Mouse (Mus musculus) small intestine, adult 2 months (tissue): Measurements from ENCODE around the gene Nsun2. TPM values are rescaled to one million over a fixed set of nuclear protein-coding genes. Genes with fewer than 3 reads are reported as not detected.

Experiments
- H3K27ac ChIP-seq: fragments of 200-500 bp; 2 replicates; pipeline ENCODE4 v1.5.1; 2012; ENCODE audit warnings: low read depth, low read length, control low read depth, inconsistent platforms; ENCODE audit not compliant: insufficient read depth
- H3K27me3 ChIP-seq: fragments of 200-500 bp; 2 replicates; pipeline ENCODE4 v1.6.1; 2012; ENCODE audit warnings: mild to moderate bottlenecking, moderate library complexity, low read length, inconsistent platforms; ENCODE audit not compliant: control insufficient read depth, insufficient read depth
- H3K36me3 ChIP-seq: fragments of 200-500 bp; 2 replicates; pipeline ENCODE4 v1.6.1; 2012; ENCODE audit warnings: mild to moderate bottlenecking, low read length, control low read depth, inconsistent platforms; ENCODE audit not compliant: control insufficient read depth, insufficient read depth
- H3K4me1 ChIP-seq: fragments of 200-500 bp; 2 replicates; pipeline ENCODE4 v1.6.1; 2012; ENCODE audit warnings: low read length, inconsistent platforms, mixed read lengths; ENCODE audit not compliant: control insufficient read depth, insufficient read depth, insufficient read length
- H3K4me3 ChIP-seq: fragments of 200-500 bp; 2 replicates; pipeline ENCODE4 v1.5.1; 2012; ENCODE audit warnings: low read depth, mild to moderate bottlenecking, control low read depth, inconsistent platforms, low read length, moderate library complexity
- CTCF ChIP-seq: fragments of 200-500 bp; IDR thresholded peaks from 2 replicates; pipeline ENCODE4 v1.5.1; 2012; ENCODE audit warnings: low read depth, mild to moderate bottlenecking, control low read depth, inconsistent platforms, low read length, moderate library complexity, mixed read lengths; ENCODE audit not compliant: insufficient replicate concordance, insufficient read length; ENCODE audit errors: extremely low read depth
- POLR2A ChIP-seq: fragments of 200-500 bp; IDR thresholded peaks from 2 replicates; pipeline ENCODE4 v1.6.1; 2012; ENCODE audit warnings: low read depth, mild to moderate bottlenecking, control low read depth, inconsistent platforms, low read length, moderate library complexity
- WGBS: fragments of 180-500 bp; shearing (Covaris S2); methylation state at CpG from one replicate; pipeline ENCODE4 v1.1.7; 2018; 5-methylcytosine and 5-hydroxymethylcytosine counted together
- polyA plus RNA-seq: library from polyadenylated mRNA; depleted of rRNA; stranded (reverse); fragments of >200 nt; gene quantifications from 2 replicates; pipeline ENCODE4 v1.2.3, GENCODE M21; 2012

Gene Nsun2
- polyA plus RNA-seq, 1 experiment, result 26.6 TPM

DNA sequence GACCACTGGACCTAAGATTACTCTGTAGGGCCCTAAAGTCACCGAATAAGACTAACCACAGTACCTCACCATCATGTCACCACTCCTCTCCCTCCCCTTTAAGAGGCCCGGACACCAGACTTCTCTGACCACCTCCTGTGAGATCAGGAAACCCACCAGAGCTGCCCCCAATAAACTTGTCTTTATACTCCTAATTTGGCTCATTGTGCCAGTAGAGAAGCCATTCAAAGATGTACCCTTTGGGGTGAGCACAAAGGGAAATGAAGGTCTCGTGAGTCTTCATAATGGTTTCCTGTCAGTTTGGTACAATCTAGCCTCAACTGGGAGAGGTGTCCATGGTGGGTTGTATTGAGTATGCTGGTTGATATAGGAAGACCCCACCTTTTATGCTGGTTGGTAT is 107.5 kb downstream of the Nsun2 start:
- Histone ChIP-seq H3K27me3 (no peaks in the 10 kb centered on the region), H3K36me3 (peaks cover 7% of the 10 kb centered on the region), H3K27ac (no peak overlapping the region), H3K4me3 (no peak overlapping the region), H3K4me1 (peaks cover 18% of the 10 kb centered on the region; the same call in 1 of the 2 replicates)
- WGBS, result 93% methylated on average over 3 of the region's 3 CpGs
- TF ChIP-seq POLR2A (no peak), CTCF (no peak)

DNA sequence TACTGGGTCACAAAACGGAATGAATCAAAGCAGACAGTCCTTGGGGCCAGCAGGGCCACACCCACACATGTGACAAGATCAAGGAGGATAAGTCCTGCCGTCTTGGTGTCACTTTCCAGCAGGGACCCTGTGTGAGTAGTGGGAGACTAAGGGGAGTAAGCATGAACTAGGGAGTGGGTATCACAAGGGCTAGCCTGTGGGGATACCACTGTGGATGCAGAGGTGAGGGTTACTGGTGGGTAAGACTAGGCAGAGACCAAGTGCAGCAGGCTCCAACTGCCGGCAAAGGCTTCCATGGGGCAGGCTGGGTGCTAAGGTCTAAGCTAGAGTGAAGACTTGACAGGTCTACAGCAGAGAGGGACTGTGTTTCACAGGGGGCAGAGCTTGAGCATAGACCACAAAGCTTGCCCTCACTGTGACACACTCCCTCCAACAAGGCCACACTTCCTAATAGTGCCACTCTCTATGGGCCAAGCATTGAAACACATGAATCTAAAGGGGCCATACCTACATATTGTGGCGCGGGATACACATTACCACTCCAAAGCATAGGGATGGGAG is 109.2 kb downstream of the Nsun2 start:
- Histone ChIP-seq H3K27ac (no peak overlapping the region), H3K4me3 (no peak overlapping the region), H3K4me1 (peaks cover 16% of the 10 kb centered on the region; the same call in 1 of the 2 replicates), H3K36me3 (peaks cover 7% of the 10 kb centered on the region; the same call in 1 of the 2 replicates), H3K27me3 (no peaks in the 10 kb centered on the region)
- WGBS, result 67% methylated on average over 5 of the region's 5 CpGs
- TF ChIP-seq CTCF (no peak), POLR2A (no peak)

DNA sequence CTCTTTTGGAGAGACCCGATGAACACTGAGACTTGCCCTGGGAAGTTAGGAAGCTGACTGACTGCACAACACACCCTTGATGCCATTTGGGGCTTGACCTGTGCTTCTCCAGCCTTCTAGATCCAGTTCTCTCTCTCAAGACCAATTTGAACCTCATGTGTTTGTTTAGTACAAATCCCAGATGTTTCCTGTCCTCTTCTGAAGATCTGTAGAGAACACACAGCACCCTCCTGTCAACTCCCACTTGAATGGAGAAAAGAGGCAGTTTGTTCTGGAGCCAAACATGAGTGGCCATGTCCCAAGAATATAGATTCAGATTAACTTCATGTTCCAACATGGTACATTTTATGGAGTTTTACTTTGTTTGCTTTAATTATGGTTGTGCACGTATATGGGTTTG is 110.4 kb downstream of the Nsun2 start:
- TF ChIP-seq CTCF, result no peak
- no peak for TF ChIP-seq POLR2A
- Histone ChIP-seq H3K36me3 (peaks cover 3% of the 10 kb centered on the region; the same call in 1 of the 2 replicates), H3K27me3 (no peaks in the 10 kb centered on the region), H3K27ac (no peak overlapping the region), H3K4me3 (no peak overlapping the region), H3K4me1 (peaks cover 11% of the 10 kb centered on the region; the same call in 1 of the 2 replicates)
- 53% methylated on average over 2 of the region's 2 CpGs for WGBS

DNA sequence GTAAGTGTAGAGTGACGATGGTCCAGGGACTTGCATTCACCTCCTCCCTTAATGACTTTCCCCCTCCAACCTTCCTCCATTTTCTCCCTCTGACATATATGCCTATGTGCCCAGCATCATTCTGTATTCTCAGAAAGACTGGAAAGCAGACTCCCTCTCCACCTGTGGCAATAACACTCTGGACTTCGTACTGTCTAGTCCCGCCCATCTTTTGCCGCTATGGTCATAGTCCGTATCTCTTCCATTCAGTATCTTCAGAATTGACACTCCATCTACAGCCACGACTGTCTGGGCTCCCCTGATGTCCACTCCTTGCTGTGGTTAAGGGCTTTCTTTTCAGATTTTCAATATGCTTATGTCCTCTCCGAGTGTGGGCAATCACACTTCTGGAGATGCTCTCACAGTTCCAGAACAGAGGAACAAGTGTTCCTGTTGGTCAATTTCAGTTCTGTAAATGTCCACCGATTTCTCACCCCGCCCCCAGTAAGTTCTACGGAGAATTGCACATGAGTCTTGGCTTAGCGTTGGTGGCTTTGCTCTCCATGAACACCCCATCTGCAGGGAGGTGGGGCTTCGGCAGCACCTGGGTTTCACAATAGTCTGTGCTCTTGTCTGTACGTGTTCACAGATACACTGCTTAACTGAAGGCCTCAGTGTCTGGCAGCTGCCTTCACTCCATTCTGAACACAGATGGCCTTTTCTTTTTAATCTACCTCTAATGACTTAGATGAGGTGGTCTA is 111.1 kb downstream of the Nsun2 start:
- TF ChIP-seq CTCF (no peak), POLR2A (no peak)
- 35% methylated on average over 13 of the region's 13 CpGs for WGBS
- H3K27me3 ChIP-seq, result no peaks in the 10 kb centered on the region
- 0 out of 2 replicates have a peak, but pooled peaks cover 1% of the 10 kb centered on the region for H3K36me3 ChIP-seq
- no peak overlapping the region for H3K27ac ChIP-seq
- peaks cover 11% of the 10 kb centered on the region; the same call in 1 of the 2 replicates for H3K4me1 ChIP-seq
- no peak overlapping the region for H3K4me3 ChIP-seq

DNA sequence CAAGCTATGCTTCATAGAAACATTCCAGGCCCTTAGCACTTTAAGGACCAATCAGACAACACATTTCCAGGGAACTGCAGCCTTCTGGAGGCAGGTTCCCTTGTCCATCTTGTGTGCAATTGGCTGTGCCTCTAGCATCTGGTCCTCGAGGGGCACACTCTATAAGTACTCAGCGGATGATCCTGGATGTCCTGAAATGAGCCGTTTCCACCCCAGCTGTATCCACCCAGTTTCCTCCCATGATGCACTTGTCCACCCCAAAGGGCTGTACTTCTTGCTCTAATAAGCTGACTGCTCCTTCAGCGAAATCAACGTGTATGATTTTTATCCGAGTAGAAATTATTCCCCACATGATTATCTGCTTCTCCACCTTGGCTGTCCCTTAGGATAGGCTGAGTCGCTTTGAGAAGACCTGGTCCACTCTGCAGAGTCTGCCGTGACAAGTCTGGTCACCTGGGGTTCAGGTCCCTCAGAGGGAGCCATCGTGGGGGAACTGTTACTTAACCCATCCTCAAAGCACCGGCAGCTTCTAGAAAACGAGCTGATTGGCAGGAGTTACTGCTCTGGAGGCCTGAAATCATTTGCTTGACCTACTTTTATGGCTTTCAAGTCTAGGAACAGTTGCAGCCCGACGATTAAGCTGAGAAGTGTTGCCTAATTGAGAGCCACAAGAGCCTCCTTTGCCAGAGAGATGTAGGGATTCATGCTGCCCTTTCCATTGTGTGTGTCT is 112.3 kb downstream of the Nsun2 start:
- Histone ChIP-seq H3K4me1 (peaks cover 11% of the 10 kb centered on the region; the same call in 1 of the 2 replicates), H3K27ac (no peak overlapping the region), H3K36me3 (no peaks in the 10 kb centered on the region), H3K4me3 (no peak overlapping the region), H3K27me3 (no peaks in the 10 kb centered on the region)
- TF ChIP-seq CTCF (no peak), POLR2A (no peak)
- 60% methylated on average over 13 of the region's 13 CpGs for WGBS

DNA sequence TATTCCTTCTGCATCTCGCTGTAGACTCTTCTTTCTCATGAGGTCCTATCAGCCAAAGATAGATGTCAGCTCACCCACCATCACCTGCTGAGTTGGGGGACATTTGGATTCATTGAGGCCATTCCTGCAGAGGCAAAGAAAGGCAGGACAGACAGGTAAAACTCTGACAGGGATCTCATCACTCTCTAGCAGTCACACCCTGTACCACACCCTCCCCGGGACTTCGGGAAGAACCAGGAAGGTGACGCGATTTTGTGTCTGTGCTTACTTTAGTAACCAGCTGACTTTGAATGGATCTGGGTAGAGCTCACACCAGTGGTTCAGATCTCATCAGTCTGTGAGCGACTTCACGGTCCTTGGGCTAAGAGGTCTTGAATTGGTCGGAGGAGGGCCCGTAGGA is 112.9 kb downstream of the Nsun2 start:
- no peak overlapping the region for H3K4me3 ChIP-seq
- H3K27ac ChIP-seq, result no peak overlapping the region
- TF ChIP-seq CTCF (no peak), POLR2A (no peak)
- no peaks in the 10 kb centered on the region for H3K27me3 ChIP-seq
- 56% methylated on average over 9 of the region's 9 CpGs for WGBS
- peaks cover 11% of the 10 kb centered on the region; the same call in 1 of the 2 replicates for H3K4me1 ChIP-seq
- no peaks in the 10 kb centered on the region for H3K36me3 ChIP-seq

- Histone ChIP-seq H3K36me3 (no peaks in the 10 kb centered on the region), H3K27me3 (no peaks in the 10 kb centered on the region), H3K27ac (no peak overlapping the region), H3K4me1 (no peaks in the 10 kb centered on the region), H3K4me3 (no peak overlapping the region)
- TF ChIP-seq POLR2A (no peak), CTCF (no peak)
- 43% methylated on average over 3 of the region's 3 CpGs for WGBS
These were observed 121.0 kb downstream of the Nsun2 start for GRCm38 (mm10) chr13:69654508-69654907.
